Mouse (Mus musculus) gastrocnemius, adult 2 months (tissue): ENCODE measurements at regions not wholly inside any gene's neighbourhood (a gene's known extent, or its start where the extent isn't known, plus 50 kb on each side); places are given as distances from the start of the nearest gene placed in this dataset.

Experiments
- DNase-seq: peaks from one replicate; pipeline ENCODE4 v3.0.0; 2022
- H3K27ac ChIP-seq: fragments of 200-600 bp; 2 replicates; pipeline ENCODE4 v1.8.1; 2022; ENCODE audit warnings: mild to moderate bottlenecking
- H3K4me3 ChIP-seq: fragments of 200-600 bp; 2 replicates; pipeline ENCODE4 v1.8.1; 2022; ENCODE audit warnings: mild to moderate bottlenecking, moderate library complexity
- CTCF ChIP-seq: fragments of 200-600 bp; IDR thresholded peaks from 2 replicates; pipeline ENCODE4 v1.8.1; 2022; ENCODE audit warnings: antibody characterized with exemption, mild to moderate bottlenecking, moderate library complexity
- intact Hi-C: fragments of 180-260 bp; cut with DNase I; formaldehyde crosslinking; loops from one replicate; pipeline ENCODE4 v1.15.1; 2025

- Histone ChIP-seq H3K4me3 (no peak overlapping the region), H3K27ac (no peak overlapping the region)
- no peak for DNase-seq
- intact Hi-C loops: no loop called here
- TF ChIP-seq CTCF: no peak
These were observed 105.6 kb downstream of the Lmo4 start for GRCm38 (mm10) chr3:144099444-144099843.

- no peak for DNase-seq
- intact Hi-C loops: no loop called here
- Histone ChIP-seq H3K27ac (no peak overlapping the region), H3K4me3 (no peak overlapping the region)
- no peak for TF ChIP-seq CTCF
These were observed 106.3 kb downstream of the Lmo4 start for GRCm38 (mm10) chr3:144098762-144099161.

GRCm38 (mm10) chr3:144091231-144091630, 113.8 kb downstream of the Lmo4 start:
- Histone ChIP-seq H3K4me3 (no peak overlapping the region), H3K27ac (no peak overlapping the region)
- no peak for DNase-seq
- intact Hi-C loops: no loop called here
- TF ChIP-seq CTCF: no peak

- TF ChIP-seq CTCF: no peak
- intact Hi-C loops: no loop called here
- Histone ChIP-seq H3K27ac (no peak overlapping the region), H3K4me3 (no peak overlapping the region)
- no peak for DNase-seq
These were observed 115.2 kb downstream of the Lmo4 start for GRCm38 (mm10) chr3:144089790-144090256.

- intact Hi-C loops: no loop called here
- DNase-seq: no peak
- no peak for TF ChIP-seq CTCF
- Histone ChIP-seq H3K4me3 (no peak overlapping the region), H3K27ac (no peak overlapping the region)
These were observed 116.6 kb downstream of the Lmo4 start for GRCm38 (mm10) chr3:144088261-144088884.

GRCm38 (mm10) chr3:144087771-144088170, 117.2 kb downstream of the Lmo4 start:
- no peak for DNase-seq
- no peak overlapping the region for H3K27ac ChIP-seq
- H3K4me3 ChIP-seq: no peak overlapping the region
- intact Hi-C loops: no loop called here
- no peak for TF ChIP-seq CTCF

- TF ChIP-seq CTCF: no peak
- DNase-seq: no peak
- Histone ChIP-seq H3K27ac (no peak overlapping the region), H3K4me3 (no peak overlapping the region)
- intact Hi-C loops: no loop called here
These were observed 118.8 kb downstream of the Lmo4 start for GRCm38 (mm10) chr3:144086176-144086575.

- intact Hi-C loops: no loop called here
- no peak for DNase-seq
- Histone ChIP-seq H3K4me3 (no peak overlapping the region), H3K27ac (no peak overlapping the region)
- TF ChIP-seq CTCF: no peak
These were observed 125.1 kb downstream of the Lmo4 start for GRCm38 (mm10) chr3:144079960-144080359.

- DNase-seq: no peak
- no peak overlapping the region for H3K4me3 ChIP-seq
- no peak for TF ChIP-seq CTCF
- no peak overlapping the region for H3K27ac ChIP-seq
- intact Hi-C loops: no loop called here
These were observed 126.7 kb downstream of the Lmo4 start for GRCm38 (mm10) chr3:144078198-144078935.

GRCm38 (mm10) chr3:144069979-144070540, 135.0 kb downstream of the Lmo4 start:
- no peak overlapping the region for H3K4me3 ChIP-seq
- peak; percentile 22 for DNase-seq
- H3K27ac ChIP-seq: no peak overlapping the region
- TF ChIP-seq CTCF: no peak
- intact Hi-C loops: no loop called here

- intact Hi-C loops: no loop called here
- no peak overlapping the region for H3K4me3 ChIP-seq
- TF ChIP-seq CTCF: no peak
- H3K27ac ChIP-seq: no peak overlapping the region
- DNase-seq: no peak
These were observed 138.0 kb downstream of the Lmo4 start for GRCm38 (mm10) chr3:144067016-144067415.

- no peak for DNase-seq
- H3K4me3 ChIP-seq: no peak overlapping the region
- no peak overlapping the region for H3K27ac ChIP-seq
- intact Hi-C loops: no loop called here
- TF ChIP-seq CTCF: no peak
These were observed 146.9 kb downstream of the Lmo4 start for GRCm38 (mm10) chr3:144058106-144058505.

GRCm38 (mm10) chr3:144050341-144050740, 154.7 kb downstream of the Lmo4 start:
- intact Hi-C loops: no loop called here
- no peak for TF ChIP-seq CTCF

More at GRCm38 (mm10) chr3:144050341-144050740, 154.7 kb downstream of the Lmo4 start:
- DNase-seq: no peak
- Histone ChIP-seq H3K4me3 (no peak overlapping the region), H3K27ac (no peak overlapping the region)
